Mouse (Mus musculus): Measurements from ENCODE around the gene Eml4. TPM values are rescaled to one million over a fixed set of nuclear protein-coding genes. Genes with fewer than 3 reads are reported as not detected.

The Eml4 gene
- total RNA-seq, 2 experiments from 2014 or later: 21.0 to 23.3 TPM

DNA sequence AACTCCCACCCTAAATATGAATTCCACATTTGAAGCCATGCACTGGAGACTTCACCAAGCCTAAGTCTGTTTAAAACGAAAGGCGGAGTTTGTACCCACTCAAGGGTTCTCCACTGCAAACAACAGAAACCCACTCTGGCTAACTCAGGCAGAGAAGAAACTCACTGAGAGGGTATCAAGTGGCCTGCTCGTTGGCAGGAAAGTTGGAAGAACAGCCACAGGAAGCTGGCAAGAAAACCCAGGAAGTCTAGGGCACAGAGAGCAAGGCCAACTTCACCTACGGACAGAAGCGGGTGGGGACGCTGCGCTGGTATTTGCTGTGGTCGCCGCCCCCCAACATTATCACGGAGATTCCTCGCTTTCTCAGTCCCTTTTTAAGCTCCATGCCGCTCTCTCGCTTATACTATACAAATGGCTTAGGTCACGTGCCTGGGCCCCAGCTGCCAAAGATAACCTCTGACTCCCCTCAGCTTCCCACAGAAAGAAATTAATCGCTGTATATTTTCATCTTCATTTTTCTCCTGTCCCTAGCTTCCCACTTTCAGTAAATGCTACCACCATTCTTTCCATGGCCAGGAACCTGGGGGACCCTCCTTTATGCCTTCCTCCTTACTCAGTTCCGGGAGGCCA, 9.7 kb upstream of the Eml4 start:
- no peak for DNase-seq

DNA sequence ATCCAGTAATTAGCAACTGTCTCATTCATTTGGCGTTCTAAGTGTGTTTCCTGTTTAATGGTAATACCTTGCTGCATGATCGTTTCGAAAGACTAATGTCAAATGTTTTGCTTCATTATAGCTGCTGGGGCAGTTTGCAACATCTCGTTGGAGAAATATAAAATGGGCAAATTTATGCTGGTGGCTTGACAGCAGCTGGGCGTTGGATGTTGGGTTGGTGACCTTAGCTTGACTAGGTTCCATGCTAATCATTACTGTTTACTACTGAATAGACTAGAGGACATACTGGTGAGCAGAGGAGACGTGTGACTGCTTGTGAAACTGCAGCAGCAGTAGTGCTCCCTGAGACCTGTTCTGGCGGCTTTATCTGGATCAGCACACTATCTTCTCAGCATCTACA, 6.5 kb upstream of the Eml4 start:
- no peak for DNase-seq

DNA sequence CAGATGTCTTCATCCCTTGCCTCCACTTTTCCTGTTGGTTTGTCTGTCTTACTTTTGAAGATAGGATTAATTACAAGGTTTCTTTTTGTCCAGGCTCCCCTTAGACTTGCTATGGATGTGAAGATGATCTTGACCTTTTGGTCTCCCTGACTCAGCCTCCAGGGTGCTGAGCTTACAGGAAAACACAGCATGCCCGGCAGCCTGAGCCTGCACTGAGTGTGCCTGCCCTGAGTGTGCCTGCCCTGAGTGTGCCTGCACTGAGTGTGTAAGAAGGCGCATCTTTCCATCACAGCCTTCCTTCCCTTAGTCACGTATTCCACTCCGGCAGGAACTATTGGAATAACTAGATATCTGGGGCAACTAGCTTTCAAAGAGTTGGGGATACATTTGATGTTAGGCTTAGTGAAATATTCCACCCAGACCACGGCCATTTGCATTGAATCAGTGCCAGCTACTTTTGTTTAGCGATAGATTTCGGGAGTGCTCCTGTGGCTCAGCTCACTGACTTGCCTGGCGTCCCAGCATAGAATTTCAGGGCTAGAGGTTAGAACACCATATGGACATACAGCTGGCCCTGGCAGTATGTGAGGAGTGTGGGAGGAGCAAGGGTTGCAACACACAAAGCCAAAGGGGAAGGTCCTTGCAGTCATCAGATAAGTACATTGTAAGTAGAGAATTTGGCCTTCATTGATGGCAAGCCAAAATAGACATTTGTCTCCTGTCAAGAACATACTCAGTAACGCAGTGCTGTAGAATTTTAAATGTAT, 2.5 kb upstream of the Eml4 start:
- DNase-seq: peak; percentile 55 to 68

DNA sequence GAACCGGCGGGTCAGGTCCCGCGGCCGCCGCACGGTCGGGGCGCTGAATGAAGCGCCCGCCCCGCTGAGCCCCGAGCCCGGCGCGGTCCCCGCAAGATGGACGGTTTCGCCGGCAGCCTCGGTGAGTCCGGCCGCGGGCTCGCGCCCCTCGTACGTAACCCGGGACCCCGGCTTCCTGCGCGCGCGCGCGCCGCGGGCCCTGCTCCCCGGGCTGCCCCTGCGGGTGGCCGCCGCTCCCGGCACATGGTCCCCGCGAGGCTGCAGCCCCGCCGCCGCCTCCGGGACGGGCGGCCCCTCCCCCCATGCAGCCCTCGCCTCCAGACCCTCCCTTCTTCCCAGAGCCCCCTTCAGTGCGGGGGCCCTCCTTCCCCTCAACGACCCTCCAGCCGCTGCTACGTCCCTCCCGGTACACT, 394 bp downstream of the Eml4 start:
- DNase-seq: peak; percentile 42 to 63

DNA sequence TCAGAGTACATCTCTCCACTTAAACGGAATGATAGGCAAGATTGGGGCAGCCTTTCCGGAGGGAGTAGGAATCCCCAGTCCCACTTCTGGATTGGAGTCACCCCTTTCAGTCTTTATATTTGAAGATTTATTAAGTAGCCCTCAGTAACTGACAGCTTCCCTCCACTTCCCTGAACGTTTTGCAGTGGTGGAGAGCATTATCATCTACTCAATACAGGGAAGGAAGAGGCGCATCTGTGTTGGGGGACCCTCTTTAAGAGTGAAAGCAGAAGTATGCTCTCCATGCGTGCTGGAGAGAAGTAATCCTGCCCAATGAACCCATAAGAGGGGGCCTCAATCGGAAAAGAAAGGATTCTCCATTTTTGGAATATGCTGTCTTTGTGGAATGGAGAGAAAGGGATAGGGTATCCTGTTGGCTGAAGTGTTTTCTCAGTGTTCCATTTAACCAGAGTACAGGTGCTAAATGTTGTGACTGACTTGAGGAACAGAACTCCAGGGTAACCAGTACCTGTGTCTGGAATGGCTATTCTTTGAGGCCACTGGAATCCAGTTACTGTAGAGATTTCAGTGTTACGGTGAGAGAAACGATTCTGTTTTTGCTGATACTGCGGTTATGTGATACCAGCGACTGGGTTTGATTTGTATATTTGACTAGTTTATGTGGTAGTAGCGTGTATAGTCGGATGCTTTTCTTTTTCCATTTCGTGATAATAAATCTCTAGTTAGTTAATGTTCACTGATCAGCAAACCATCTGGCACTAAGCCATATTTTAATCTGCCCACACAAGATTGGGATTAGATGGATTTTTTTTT, 1.1 kb downstream of the Eml4 start:
- no peak for DNase-seq

DNA sequence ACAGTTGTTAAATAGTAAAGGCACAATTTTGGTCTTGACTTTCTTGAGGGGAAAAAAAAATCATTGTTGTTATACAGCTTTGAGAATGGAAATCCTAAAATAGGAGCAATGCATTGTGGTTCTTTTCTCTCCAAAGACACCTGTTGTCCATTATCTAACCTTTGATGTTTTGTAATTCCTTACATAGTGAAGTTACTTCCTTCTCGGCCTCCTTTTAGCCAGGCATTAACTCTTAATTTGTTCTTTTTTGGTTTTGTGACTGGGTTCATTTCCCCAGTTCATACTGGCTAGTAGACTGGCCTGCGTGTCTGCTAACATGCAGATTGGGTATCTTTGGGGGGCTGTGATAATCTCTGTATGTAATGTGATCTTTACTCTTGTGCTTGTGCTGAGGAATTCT, 1.7 kb downstream of the Eml4 start:
- no peak for DNase-seq

DNA sequence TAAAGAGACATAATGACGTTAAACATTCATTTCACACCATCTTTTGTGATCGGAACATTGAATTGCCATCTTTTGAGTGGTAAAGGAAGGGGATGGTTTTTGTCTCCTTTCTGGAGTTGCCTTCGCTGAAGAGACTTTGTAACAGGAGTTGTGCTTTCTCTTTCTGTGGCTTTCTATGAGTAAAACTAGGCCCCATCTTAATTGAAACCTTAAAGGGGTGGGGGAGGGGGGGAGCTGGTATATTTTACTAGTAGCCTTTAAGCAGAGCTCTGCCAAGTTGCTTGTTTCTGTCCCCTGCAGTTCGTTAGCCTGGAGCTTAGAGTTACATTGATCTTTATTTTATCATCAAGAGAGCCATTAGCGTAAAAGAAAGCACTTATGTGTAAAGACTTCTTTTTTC, 2.3 kb downstream of the Eml4 start:
- no peak for DNase-seq

DNA sequence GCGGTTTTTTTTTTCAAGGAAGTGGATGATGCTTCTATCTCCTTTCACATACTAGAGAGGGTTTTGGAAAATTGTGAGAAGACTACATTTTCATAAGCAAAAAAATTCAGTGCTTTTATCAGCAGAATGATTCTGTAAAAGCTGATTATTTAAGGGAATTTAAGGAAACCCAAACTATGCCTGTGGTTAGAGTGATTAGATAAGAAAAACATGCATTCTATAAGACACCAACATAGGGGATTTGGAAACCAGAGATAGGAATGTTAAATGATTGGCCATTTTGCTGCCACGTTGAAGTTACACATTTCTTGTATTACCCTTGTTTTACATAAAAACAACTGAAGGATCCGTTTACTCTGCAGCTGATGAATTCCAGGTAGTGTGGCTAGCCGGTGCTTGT, 2.7 kb downstream of the Eml4 start:
- no peak for DNase-seq

DNA sequence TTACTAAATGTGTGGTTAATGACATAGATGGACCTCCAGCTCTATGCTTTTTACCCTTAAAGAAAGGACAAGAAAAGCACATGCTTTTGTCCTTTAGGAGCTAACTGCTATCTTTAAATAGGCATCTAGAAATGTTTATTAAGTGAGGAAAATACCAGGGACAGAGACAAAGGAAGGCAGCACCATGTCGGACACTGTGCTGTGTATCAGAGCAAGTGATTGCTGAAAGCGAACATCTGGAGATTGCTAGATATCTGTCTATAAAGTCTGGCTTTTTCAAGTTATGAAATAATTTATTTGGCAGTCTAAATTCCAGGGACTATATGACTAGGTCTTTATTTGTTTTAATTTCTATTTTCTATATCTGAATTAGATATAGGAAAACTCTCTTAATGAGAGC, 4.8 kb downstream of the Eml4 start:
- DNase-seq: no peak

DNA sequence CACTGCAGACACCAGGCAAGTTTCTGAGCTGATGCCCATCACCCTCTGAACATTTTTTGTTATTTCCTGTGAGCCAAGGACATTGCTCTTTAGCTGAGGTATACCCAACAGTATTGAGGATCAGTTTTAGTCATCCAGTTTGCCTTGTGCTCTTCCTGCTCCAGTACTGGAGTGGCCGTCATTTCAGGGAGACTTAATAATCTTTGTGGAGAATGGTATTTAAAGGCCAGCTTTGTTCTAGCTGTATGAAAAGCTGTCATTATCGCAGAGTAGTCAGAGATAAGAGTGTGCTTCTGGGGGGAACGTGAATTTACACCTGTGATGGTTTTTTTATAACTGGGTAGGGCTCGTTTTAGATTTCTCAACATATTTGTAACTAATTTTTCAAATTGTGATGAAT, 9.2 kb downstream of the Eml4 start:
- DNase-seq: no peak

DNA sequence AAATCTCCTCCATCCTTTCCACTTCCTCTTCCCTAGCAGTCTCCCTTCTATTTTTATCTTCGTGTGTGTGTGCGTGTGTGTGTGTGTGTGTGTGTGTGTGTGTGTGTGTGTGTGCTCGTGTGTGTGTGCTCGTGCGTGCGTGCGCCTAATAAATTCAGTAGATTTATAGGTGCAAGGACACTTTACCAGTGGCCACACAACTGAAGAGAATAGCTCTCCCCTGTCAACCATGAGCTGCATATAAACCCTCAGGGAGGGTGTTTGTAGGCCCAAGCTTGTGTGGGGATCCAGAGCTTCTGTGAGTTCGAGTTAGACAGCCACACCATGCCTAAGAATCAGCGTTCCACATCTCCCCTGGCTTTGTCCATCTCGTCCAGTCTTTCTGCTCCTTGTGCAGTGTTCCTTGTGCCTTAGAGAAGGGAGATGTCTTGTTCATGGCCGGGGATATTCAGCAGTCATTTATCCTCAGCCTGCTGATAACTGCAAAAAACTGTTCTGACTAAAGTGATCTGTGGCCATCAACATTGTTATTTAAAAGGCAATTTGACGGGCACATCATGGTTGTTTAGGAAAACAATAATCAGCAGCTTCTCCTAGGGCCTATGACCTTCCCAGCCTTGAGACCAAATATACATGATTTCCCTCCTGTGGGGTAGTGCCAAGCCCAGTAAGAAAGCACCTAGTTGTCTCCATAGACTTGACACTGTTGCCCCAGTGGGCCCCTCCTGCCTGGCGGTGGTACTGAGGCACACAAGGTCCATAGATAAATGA, 10.2 kb downstream of the Eml4 start:
- no peak for DNase-seq

DNA sequence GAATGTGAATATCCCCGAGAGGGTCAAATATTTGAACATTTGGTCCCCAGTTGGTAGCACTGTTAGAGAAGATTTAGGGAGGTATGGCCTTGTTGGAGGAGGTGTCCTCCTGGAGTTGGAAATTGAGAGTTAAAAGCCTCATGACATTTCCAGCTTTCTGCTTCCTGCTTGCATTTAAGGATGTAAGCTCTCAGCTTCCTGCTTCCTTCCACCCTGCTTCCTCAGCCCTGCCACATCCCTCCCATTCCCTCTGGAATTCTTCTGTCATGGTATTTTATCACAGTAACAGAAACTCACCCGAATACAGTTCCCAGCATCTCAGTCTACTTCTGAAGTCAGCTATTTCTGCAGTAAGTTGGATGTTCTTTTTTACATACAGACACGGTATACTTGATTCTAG, 12.3 kb downstream of the Eml4 start:
- DNase-seq: no peak

DNA sequence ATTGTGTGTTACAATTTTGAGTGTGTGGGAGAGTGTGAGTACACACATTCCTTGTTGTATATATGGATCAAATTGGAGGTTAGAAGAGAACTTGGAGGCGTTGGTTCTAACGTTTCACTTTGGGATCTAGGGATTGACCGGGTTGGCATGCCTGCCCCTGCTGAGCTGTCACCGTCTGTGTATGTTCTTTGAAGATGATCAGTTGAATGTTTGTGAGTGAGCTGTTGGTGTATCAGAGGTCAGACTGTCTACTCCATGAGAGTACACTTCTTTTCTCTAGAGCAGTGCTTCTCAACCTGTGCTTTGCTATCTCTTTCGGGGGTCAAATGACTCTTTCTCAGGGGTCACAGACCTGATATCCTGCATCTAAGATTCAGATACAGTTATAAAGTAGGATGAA, 13.6 kb downstream of the Eml4 start:
- DNase-seq: no peak

DNA sequence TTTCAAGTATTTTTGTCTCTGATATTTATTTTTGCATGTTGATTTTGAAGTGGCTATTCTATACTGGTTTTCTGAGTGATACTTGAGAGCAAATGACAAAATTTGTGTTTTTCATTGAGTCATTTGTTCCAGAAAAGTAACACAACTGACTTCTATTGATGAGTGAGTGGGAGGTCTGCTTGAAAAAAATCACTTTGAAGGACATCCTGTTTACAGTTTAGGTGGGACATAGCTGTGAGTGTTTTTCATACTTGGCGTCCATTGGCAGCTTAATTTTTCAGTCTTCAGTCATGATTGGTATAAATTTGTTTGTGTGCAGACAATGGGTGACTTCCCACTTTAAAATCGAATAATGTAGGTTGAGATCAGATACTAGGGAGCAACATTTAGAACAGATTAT, 14.4 kb downstream of the Eml4 start:
- DNase-seq: no peak

DNA sequence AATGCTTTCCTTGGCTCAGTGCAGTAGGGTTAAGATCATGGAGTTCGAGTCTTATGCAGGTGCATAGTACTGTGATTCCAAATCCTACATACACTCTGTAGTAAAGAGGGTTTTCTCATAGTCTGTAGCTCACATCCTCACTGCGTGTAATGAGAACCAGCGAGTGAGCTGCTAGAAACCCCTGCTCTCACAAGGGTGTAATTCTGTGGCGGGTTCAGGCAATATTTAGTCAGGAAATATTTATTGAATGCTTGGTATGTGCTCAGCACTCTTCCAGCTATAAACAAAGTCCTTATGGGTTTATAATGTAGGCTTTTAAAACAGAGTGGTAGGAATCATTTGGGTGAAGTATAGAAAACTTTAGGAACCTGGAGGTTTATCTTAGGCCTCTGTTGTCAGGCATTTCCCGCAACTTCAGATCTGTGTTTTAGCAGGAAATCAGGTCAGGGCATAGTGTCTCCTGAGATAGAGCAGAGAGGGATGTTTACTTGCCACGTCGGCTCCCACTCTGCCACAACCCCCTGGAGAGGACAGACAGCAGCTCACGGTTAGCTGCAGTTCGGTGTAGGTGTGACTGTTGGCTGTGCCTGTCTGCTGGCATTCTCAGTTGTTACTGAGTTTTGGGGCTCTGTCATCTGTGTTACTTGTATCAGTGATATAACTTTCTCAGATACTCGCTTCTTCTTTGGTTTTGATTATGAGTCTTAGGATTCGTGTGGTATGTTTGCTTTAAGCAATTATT, 15.1 kb downstream of the Eml4 start:
- no peak for DNase-seq

DNA sequence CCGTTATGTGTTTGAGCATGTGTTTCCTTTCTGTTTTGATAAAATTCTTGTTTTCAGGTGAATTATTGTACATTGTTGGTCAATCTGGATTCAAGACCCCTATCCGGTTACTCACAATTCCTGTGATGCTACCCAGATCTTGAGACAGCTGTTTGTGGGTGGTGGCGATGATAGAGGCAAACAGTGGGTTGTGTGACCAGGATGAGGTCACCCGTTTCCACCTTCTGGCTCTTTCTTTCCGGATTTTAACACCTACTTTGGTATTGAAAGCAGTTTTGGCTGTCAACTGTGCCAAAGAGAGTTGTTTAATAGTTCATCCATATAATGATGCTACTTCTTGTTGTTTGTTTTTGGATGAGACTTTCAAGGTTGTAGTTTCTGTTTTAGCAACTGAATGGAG, 16.7 kb downstream of the Eml4 start:
- no peak for DNase-seq

DNA sequence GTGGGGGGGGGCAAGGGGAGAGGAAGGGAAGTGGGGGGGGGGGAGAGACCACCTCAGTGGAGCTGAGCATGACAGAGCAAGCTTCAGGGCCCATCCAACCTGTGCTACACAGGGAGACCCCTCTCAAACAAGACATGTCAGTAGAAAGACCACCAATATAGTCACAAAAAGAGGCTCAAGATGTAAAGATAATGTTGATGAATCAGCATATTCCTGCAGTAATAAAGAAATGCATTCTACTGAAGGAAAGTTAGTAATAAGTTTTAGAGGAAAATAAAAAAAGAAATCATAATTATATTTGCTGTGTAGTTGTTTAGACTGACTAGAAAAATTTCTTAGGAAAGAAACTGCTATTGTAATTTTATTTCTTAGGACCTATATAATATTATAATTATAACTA, 23.4 kb downstream of the Eml4 start:
- no peak for DNase-seq

DNA sequence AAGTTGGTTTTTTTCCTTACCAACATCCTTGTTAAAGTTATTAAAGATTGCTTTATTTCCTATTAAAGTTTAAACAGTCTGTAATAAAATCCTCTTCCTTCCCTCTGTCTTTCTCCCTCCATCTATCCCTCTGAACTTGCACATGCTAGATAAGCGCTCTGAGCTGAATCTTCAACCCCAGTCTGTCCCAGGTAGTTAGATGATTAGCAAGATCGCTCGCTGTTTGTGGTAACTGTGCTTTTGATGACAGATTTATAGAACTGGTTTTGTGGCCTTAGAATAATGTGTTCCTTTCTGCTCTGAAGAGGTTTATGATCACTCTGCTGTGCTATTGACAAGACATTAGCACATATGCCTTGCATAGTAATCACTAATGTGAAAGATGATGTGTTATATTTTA, 25.1 kb downstream of the Eml4 start:
- no peak for DNase-seq

DNA sequence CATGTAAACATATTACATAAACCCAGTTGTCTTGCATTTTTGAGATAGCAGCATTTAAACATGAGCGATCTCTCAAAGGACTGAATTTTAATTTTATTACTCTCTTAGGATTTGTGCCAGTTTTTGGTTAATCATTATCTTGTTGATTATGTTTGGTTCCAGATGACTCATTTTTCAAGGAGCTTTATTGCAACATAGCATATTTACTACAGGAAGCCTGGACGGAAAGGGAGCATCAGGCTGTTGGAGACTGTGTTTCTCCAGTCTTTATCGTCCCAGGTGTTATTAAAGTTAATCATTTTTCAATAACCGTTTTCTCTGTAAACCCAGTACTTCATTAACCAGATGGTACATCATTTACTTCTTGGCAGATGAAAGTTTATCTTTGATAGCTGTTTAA, 26.1 kb downstream of the Eml4 start:
- peak in 1 of 2 experiments; percentile 13 for DNase-seq

DNA sequence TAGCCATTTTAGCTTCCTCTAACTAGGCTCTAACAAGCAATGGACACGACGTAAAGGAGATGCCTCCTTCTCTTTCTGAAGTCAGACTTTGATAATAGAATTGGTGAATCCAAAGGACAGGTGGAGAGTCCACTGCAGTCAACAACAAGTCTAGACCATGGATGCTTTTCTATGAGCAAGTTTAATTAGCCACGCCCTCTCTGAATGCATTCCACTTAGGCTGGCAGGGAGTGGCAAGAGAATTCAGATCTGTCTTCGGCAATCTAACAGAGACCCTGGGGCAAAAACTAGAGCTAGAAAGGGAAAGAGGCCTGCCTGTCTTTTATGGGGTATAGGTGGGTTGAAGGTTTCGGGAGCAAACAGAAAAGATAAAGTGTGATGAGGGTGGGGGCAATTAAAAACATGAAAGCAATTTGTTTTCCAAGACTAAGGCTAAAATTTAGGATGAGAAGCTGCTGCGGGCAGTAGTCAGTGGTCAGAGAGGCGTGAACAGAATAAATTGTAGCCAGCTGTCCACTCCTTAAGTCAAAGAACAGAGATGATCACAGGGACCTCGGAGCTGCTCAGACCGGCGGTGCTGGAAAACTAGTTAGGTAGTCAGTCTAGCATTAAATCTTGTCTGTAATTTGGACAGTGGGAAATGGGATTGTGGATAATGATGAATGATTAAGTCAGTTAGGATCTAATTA, 27.2 kb downstream of the Eml4 start:
- no peak for DNase-seq

DNA sequence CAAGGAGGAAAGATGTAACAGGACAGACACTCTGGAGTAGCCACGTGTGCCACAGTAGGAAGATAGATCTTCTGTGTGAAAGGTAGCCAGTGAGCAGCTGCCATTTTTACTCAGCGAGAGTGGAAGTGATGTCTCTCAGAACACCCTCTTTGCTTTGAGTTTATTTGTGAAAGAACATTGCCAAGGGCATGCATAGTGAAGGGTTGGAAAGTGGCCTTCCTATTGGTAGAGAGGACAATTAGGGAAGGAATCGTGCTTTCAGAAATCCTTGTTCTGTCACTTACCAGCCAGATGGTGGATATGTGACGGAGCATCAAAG, 27.7 kb downstream of the Eml4 start:
- DNase-seq: no peak

All from adrenal gland, postnatal 36 days (tissue).